Mouse (Mus musculus) heart, adult 8-10 months (tissue): ENCODE measurements around the gene Smoc2. TPM values are rescaled to one million over a fixed set of nuclear protein-coding genes. Genes with fewer than 3 reads are reported as not detected.
A peak's percentile ranks its signal among the peaks of the same experiment; 100 is the strongest.

Experiments
- DNase-seq: peaks from one replicate; pipeline ENCODE4 v3.0.0; 2022; ENCODE audit warnings: low spot score
- total RNA-seq, 4 experiments: library from RNA; stranded (reverse); gene quantifications; 2 replicates each; pipeline ENCODE4 v1.2.4; 2022

The Smoc2 gene
- total RNA-seq, 4 experiments from 2014 or later: 39.4 to 55.1 (median 46.0) TPM

DNA sequence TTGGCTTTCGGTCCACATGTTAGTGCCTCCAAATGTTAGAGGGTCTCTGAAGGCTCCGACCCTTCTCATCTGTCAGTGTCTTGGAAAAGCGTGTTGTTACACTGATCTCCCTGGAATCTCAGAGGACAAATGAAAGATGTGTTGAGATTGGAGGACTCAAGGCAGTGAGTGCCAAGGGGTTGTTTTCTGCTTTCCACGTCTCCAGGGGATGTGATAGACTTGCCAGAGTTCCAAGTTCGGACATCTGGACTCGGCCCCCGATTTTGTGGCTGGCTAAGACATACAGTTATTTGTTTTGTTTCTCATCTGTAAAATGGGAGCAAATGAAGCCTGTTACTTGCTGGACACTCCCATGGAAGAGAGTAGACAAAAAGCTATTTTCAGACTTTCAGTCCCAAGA, 2.0 kb upstream of the Smoc2 start:
- no peak for DNase-seq

DNA sequence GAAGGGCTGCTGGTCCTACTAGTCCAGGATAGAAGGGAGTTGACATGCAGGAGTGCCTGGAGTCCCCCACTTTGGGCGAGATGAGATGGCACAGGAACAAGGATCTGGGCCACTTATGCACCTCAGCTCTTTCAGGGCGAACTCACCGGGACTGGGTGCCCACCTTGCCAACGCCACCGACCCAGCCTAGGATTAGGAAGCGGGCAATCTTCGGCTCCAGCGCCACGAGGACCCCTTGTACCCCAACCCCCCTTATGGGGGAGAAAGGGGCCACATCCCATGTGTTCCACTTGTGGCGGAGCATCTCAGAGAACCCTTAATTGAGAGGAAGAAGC, 627 bp downstream of the Smoc2 start:
- no peak for DNase-seq

DNA sequence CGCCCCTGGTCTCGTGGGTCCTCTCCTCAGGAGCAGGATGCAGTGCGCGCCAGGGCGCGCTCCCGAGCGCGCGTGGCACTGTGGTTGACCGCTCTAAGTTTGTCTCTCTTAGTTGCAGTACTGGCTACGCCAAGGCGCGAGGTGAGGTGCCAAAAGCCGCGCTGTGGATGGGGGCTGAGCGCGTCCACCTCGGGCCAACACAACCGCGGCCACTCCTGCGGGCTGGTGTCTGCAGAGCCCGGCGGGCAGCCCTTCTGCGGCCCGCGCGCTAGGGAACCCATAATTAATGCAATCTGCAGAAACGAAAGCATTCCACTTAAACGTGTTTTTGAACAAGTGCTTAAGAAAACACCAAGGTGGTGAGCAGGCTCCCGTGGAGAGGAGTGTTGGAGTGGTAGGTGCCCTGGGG, 1.1 kb downstream of the Smoc2 start:
- no peak for DNase-seq

DNA sequence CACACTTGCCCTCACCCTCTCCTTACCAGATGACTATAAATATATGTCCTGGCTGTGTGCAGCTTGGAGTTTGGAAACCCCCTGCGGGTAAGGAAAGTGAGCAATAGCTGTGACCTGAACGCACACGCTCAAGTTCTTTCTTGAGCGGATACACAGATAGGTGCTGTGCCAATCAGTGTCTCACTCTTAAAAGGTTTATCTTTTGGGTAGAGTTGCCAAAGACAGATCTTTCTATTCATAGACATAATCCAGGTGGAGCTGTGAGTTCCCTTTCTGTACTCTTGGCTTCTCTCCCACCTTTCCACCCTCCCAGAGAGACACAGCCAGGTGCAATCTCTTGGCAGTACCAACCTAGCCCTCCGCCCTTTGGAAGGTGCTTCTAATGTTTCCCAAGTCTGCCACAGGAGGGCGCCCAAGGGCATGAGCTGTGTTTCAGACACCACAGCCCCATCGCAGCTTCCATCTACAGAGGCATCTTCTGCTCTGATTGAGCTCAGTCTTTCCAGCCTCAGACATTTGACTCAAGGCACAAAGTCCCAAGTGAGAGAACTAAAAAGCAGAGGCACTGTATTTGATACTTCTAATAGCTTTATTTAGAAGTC, 8.8 kb downstream of the Smoc2 start:
- DNase-seq: peak; percentile 71

DNA sequence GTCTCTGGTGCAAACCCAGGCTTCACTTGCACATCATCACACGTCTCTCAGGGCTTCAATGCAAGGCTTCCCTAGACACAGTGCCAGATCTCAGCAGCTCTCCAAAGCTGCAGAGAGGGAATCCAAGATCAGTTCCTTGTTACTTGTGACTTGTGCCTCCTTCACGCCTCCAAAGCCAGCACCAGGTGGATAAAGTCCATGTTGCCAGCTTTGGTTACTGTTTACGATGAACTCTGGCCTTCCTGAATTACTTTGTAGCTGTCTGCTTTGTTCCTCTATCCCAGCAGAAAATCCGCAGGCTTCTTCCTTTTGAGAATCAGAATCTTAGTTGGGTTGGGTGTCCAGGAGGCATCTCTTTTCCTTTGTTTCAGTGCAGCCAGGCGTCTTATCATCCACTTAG, 14.3 kb downstream of the Smoc2 start:
- DNase-seq: no peak

DNA sequence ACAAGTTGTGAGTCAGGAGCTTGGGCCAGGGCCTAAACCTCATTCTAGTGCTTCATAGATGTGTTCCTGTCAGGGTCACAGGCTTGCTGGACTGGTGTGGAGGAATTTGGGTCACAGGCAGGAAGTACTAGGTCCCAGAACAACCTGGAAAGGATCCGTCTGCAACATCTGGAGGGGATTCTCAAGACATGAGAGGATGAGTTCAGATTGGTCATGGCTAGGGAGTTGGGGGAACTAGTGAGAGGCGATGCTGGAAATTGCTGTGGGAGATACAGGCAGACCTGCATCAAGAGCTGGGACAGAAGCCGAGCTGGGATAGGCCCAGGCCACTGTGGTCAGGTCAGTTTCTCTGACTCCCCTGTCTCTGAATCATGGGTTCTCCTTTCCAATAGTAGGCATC, 15.8 kb downstream of the Smoc2 start:
- peak; percentile 33 for DNase-seq

DNA sequence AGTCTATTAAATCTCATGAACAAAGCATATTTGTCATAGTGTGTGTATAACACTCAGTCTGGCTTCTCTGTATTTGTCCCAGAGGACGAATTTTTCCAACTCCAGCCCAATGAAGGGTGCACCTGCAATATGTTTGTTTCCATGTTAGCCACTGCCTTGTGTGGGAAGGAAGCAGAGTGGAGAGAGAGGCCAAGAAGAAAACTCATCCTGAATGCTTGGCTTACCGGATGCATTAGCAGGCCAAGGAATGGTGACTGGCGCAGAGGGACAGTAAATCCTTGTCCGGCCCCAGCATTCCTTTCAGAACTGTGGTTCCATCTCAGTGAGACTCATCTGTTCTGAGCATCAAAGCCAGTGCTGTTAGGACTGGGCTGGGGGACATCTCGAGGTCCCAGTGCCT, 21.1 kb downstream of the Smoc2 start:
- DNase-seq: no peak

DNA sequence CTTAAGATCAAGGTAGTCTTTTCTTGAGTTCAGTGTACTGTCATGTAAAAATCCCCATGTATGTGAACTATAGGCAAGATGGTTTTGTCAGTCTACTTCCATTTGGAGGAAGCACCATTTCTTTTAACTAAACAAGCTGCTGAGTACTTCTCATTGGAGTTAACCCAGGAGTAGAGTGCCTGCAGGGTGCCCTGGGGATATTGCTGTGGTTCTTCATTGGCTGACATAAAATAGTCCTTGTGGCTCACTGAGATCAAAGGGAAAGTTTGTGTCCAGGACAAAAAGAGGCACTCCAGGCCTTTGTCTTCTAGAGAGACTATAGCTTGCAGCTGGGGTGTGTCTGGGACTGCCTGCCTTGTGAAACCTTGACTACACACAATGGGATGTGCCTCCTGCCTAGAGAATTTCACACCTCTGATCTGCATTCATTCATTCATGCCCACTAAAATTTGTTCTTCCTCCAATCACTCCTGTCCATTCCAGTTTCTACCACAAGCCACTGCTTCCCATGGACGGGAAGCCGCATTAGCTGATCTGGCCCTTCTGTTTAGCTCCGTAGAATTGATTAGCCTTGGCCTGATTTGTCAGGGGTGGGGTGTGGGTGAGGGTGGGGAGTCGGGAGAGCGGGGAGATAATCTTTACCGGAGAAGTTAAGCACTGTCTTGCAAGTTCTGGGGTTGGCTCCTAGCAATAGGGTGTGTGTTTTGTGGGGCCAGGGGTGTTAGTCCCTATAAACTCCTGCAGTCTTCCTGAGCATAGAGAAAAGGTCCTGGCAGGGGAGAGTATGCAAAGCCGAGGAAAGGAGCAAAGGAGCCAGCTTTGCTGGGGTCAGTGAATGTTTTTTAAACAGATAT, 22.4 kb downstream of the Smoc2 start:
- DNase-seq: no peak

DNA sequence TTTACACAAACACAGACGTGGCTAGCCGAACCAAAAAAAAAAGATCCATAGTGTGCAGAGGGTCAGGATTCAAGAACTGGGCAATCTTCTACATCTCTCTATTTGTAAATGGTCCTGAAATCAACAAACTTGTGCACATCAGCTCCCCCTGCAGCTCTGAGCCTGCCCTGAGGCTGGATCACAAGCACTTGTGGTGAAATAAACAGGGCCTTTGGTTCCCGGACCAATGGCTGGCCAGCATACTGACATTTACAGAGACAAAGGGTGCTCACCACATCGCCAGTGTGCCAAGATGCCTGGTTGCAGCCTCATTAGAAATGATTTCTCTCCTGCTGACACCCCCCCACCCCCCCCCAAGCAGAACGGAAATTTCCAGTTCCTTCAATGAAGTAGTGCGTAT, 23.1 kb downstream of the Smoc2 start:
- DNase-seq: no peak

DNA sequence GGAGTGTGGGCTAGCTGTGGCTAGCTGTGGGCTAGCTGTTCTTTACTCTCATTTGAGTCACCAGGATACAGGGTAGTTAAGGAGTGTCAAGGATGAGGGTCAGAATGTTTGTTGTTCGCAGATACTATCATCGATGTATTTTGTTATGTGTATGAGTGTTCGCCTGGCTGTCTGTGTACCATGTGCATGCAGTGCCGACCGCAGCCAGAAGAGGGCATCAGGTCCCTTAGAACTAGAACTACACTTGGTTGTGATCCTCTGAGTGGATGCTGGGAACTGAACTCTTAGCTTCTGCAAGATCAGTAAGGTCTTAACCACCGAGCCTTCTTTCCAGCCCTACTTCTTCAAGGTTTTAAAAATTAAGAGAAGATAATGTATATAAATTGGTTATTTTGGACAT, 24.4 kb downstream of the Smoc2 start:
- DNase-seq: no peak

DNA sequence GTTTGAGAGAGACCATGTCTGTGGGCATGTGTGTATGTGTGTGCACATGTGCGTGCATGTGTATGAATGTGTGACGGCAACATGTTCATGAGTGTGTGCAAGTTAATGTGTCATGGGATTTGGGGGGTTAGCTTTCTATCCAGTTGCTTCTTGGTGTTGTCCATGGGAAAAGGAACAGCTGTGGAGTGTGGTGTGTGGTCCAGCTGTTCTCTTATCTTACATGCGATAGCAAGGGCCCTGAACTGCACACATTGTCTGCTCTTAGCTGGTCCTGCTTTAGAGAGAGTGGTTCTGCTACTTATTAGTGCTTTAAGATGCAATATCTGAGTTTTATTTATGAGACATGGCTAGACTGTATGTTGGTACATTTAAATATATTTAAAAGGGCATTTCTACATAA, 30.6 kb downstream of the Smoc2 start:
- peak; percentile 45 for DNase-seq

DNA sequence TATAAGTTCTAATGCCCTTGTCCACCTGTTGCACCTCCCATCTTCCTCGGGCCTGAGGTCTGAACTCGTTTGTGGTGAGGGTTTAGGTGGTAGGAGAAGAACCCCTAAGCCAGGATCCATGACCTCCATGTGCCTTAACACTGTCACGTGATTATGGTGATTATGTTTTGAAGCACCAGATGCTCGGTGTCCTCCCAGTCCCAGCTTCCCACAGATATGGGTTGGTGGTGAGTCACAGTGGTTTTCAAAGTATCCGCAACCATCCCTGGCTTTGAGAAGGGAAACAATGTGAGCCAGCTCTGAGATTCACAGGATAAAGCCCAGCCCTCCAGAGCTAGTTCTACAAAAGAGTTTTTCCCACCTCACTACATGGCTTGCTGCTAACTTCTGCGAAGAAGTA, 33.1 kb downstream of the Smoc2 start:
- no peak for DNase-seq

DNA sequence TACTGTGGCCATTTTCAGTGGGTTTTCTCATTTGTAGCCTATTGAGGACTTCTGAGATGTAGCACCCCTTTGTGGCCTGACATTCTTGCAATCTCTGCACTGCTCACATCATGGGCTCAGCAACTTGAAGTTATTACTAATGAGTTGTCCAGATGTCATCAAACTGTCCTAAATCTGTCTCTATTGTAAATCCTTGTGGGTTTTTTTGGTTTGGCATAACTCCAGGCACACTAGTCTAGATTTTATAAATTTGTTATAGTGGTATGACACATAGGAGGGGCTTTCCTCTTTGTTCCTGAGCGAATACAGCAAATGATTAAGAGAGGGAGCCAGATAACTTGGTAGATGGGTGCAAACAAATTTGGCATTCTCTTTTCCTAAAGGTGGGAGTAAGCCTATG, 35.0 kb downstream of the Smoc2 start:
- no peak for DNase-seq

DNA sequence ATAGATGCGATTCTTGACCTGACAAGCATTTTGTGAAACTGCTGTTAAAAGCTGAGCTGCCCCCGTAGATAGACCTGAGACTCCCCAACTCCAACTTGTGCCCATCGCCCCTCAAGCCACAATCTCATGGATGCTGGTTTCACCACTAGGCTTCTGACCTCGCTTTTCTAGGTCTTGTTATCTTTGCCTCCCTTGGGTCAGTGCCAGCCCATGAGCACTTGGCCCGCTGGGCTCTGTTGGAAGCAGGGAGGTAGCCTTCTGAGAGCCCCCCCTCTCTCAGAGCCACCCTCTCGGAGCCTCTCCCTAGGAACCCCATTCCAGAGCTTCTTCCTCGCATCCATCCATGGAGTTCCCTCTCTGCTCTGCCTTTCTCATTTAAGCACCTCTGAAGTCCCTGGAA, 37.2 kb downstream of the Smoc2 start:
- no peak for DNase-seq

DNA sequence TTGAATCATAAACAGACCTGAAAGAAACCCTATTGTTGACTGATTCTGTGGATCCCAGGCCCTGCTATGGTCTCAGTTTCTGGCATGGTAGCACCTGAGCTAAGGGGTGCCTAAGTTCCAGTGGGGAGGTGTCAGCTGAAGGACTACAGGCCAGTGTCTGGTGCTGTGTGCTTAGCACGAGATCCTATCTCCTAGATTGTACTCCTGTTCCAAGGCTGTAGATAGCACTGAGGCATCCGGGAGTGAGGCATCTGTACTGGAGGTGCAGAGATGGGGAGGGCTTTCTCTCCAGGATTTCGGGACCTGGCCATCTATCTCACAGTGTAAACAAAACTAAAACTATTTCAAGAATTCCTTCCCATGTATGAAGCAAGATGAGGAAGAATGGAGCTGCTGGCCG, 38.1 kb downstream of the Smoc2 start:
- no peak for DNase-seq

DNA sequence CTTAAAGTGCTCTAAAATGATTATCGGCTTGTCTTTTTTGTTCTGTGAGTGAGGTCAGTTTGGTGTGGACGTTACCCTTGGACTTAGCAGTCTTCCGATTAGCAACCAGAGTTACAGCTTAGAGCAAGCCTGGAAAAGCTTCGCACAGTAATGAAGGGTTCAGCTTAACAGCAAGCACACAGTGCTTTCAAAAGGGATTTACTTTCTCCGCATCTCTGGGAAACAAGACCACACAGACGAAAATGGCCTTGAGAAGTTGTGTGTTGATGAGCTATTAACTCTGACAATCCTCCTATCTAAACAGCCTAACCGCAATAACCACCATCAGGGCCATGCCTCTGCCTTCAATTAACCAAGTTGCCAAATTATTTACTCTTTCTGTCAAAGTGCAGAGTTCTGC, 46.9 kb downstream of the Smoc2 start:
- DNase-seq: no peak

DNA sequence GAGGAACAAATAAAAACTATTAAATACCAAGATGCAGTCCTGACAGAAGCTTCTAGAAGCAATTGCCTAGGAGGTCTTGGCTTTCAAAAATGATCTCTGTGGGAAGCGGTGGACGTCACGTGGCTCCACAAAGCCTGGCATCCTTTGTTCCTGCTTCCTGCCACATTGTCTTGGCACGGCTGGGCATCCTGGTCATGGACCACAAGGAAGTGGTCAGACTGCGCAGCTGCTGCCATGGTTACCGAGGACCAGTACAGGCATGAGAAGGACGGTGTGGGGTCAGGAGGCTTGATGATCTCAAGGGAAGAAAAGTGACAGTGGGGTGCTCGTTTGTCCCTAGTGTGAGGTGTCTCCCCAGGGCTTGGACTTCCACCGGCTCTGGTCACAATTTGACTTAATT, 48.7 kb downstream of the Smoc2 start:
- DNase-seq: no peak

DNA sequence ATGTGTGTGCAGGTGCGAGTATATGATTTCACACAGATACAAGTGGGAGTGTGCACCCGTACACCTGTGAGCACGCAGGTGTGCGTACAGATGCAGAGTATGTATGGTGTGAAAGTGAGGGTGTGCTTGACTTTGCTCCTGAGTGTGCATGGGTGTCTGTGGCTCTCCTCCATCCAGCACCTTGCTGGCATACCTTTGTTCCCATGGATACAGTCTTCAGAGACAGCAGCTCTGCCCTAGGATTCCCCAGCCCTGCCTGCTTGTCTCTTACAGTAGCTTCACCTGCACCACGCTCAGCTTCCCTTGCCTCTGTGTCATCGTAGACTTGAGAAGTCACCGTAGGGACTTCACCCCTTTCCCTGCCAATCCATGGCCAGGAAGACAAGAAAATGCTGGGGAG, 51.2 kb downstream of the Smoc2 start:
- DNase-seq: no peak

DNA sequence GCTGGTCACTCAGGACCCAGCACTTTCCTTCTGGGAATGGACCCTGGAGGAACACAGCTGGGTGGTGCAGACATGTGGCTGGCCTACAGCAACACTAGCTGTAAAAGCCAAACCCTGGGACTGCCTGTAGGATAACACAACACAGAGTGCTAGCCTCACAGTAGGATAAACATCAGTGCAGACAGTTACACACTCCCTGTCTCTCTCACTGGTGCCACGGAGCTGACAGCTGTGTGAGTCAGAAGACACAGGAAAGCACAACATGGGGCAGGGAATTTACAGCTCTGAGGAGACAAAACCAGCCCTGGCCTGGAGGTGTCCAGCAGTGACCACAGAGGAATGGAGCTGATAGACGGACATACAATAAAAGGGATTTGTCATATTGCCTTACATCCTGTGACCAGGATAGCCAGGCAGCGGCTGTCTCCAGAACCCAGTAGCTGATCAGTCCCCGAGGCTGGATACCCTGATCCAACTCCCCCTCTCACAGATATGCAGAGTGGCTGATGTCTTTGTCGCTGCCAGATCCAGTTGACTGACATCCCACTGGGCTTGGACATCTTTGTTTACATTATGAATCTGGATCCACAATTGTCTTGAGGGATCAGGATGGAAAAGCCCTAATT, 60.7 kb downstream of the Smoc2 start:
- no peak for DNase-seq

DNA sequence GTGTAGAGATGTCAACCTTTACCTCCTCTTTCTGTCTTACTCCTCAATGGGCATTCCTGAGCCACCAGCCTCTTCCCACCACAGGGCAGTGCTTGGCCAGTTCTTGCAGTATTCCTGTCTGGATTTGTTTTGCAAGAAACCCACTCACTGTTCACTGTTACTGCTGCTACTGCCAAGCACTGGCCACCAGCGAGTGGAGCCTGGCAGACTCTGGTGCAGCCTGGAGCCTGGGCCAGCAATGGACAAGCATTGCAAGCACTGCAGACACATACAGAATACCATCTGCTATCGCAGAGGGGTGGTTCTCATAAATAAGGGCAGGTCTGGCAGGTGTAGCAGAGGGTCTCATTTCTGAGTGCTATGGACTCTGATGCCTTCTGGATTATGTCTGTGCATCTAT, 61.4 kb downstream of the Smoc2 start:
- no peak for DNase-seq

DNA sequence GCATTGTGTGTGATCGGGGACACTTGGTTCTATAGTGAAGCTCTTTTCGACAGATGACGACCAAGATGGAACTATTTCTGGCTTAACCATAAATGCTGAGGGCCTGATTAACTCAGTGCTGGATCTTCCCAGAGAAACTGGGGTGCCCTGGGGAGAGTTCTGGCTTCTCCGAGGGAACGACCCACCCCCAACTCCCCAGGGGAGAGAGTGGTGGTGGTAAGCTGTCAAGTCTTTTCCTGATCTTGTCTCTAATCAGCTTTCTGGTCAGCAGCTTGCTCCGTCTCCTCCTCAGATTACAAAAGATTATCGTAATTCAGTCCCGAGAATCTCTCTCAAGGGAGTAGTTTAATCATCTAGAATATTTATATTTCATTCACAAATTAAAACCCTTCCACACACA, 63.2 kb downstream of the Smoc2 start:
- DNase-seq: no peak

DNA sequence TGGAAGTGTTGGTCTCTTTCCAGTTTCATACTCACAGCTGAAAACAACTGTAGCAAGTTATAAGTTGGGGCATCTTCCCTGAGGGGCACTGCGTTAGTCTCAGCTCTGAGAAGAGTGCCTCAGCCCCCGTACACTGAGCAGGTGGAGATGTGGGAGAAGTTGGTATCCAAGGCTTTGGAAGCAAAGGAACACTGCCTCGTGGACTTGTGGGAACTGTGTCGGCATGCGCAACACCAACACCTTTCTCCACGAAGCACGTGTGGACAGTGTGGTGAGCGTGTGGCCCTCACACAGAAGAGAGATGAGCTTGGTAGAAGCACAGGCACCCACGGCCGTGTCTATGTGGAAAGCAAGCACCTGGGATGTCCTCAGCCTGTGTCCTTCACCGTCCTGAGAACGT, 64.1 kb downstream of the Smoc2 start:
- no peak for DNase-seq

DNA sequence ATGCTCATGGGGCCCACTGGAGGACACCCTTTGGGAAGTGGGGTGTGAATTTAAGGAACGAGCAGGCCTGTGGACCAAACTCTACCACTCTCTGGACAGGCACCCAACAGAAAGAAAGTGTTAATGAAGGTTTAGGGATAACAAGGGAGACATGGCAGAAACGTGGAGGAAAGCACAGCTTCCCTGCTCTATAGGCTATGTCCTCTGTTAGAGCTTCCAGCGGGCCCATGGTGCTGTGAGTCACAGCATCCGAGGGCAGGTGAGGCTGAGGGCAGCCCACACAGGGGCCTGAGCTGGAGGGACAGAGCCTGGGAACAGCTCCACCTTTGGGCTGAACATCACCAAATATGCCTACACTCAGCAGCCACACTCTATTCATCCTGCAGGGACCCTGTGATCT, 66.2 kb downstream of the Smoc2 start:
- no peak for DNase-seq
